Comparison of ENCODE assay signal across 9 mouse cellular contexts in genomic region chr14:39471236-39471981, GRCm38 (mm10). TPM values are rescaled to one million over a fixed set of nuclear protein-coding genes. Genes with fewer than 3 reads are reported as not detected.
DNase-seq lines count a peak whose midpoint lies in the region; ATAC-seq lines count a peak whose summit lies in the region.
"Had no signal": no experiment of that assay in that cellular context is flagged by ENCODE, and none has a peak within 500 bp of the region (broad histone marks: within the 10 kb centered on the region; RNA-seq: fewer than 3 reads in every experiment).

No protein-coding gene starts in this region.

- intact Hi-C loops in heart, postnatal 25 days (cut with DNase I), result no loop called here
- intact Hi-C loops in gastrocnemius, postnatal 14 days (cut with DNase I; ENCODE audit: low total_unique reads), result no loop called here

- H3K36me3 ChIP-seq in heart, embryonic 11.5 days (ENCODE audit: control insufficient read depth, insufficient read depth, low read length), result no peaks in the 10 kb centered on the region
- H3K36me3 ChIP-seq in embryonic facial prominence, embryonic 13.5 days, result no peaks in the 10 kb centered on the region

- no peak overlapping the region for H3K9ac ChIP-seq in heart, embryonic 11.5 days (ENCODE audit: low read depth, low read length)
- H3K9ac ChIP-seq in embryonic facial prominence, embryonic 13.5 days, result no peak overlapping the region

- peaks cover 5% of the 10 kb centered on the region; the same call in 1 of the 2 replicates for H3K4me1 ChIP-seq in heart, embryonic 11.5 days (ENCODE audit: control insufficient read depth, insufficient read depth, low read length)
- H3K4me1 ChIP-seq in embryonic facial prominence, embryonic 13.5 days, result peaks cover 24% of the 10 kb centered on the region

- no peak overlapping the region for H3K27ac ChIP-seq in heart, embryonic 11.5 days (ENCODE audit: low read depth, low read length)
- no peak overlapping the region for H3K27ac ChIP-seq in embryonic facial prominence, embryonic 13.5 days

- H3K4me2 ChIP-seq in heart, embryonic 11.5 days, result peak overlapping the region; percentile 90
- peak overlapping the region; percentile 91 for H3K4me2 ChIP-seq in embryonic facial prominence, embryonic 13.5 days

- no peaks in the 10 kb centered on the region for H3K9me3 ChIP-seq in heart, embryonic 11.5 days (replicated peaks; ENCODE audit: control insufficient read depth, low read length)
- no peaks in the 10 kb centered on the region for H3K9me3 ChIP-seq in embryonic facial prominence, embryonic 13.5 days

- H3K4me3 ChIP-seq in heart, embryonic 11.5 days (ENCODE audit: low read depth, low read length), result peak overlapping the region; percentile 55; the same call in 1 of the 2 replicates
- peak overlapping the region; percentile 56 for H3K4me3 ChIP-seq in embryonic facial prominence, embryonic 13.5 days

- no peak for DNase-seq in heart, postnatal 25 days (ENCODE audit: low spot score)
- peak; percentile 8 for DNase-seq in R1 (ENCODE audit: low read depth, low spot score)
- DNase-seq in lung, adult 18-20 months, result no peak
- DNase-seq in gastrocnemius, postnatal 14 days, result no peak
- DNase-seq: kidney, postnatal 14 days had no signal

- H3K27me3 ChIP-seq in heart, embryonic 11.5 days (ENCODE audit: control insufficient read depth, insufficient read depth, low read length), result peaks cover 63% of the 10 kb centered on the region
- peaks cover 78% of the 10 kb centered on the region for H3K27me3 ChIP-seq in embryonic facial prominence, embryonic 13.5 days

- no peak for ATAC-seq in heart, embryonic 11.5 days (replicated peaks; ENCODE audit: insufficient number of reproducible peaks, low FRiP score, low TSS enrichment)
- ATAC-seq in embryonic facial prominence, embryonic 13.5 days (ENCODE audit: insufficient number of reproducible peaks, insufficient read depth, low FRiP score, low TSS enrichment, low read depth), result no peak
- ATAC-seq in megakaryocyte progenitor cell, adult 5-6 weeks (replicated peaks; ENCODE audit: poor library complexity), result peak; percentile 53
- ATAC-seq in erythroid progenitor cell, adult 5-6 weeks (replicated peaks; ENCODE audit: low FRiP score, poor library complexity, severe bottlenecking), result no peak

- WGBS in heart, embryonic 11.5 days (ENCODE audit: insufficient replicate concordance), result 7% methylated on average over 12 of the region's 12 CpGs
- WGBS in embryonic facial prominence, embryonic 13.5 days, result 3% methylated on average over 12 of the region's 12 CpGs

RNA-seq across cellular contexts. Expression of gene Nrg3, which starts 1.5 kb away (rescaled TPM):
- 0.06 and 0.08 TPM in 2 replicates for polyA plus RNA-seq in heart, embryonic 11.5 days (2014; fragmentation: Nextera tagmentation; extraction: Ambion mirVana)
- not detected for total RNA-seq in heart, postnatal 25 days (2021)
- polyA plus RNA-seq in embryonic facial prominence, embryonic 13.5 days (2015; fragmentation: Nextera tagmentation; extraction: Ambion mirVana), result 0.17 and 0.55 TPM in 2 replicates
- total RNA-seq in megakaryocyte progenitor cell, adult 5-6 weeks (2015), result not detected in 2 replicates
- total RNA-seq in megakaryocyte progenitor cell, adult 5-6 weeks (2017), result not detected in 2 replicates
- not detected for total RNA-seq in gastrocnemius, postnatal 14 days (2021)
- total RNA-seq in erythroid progenitor cell, adult 5-6 weeks (2015; ENCODE audit: low replicate concordance), result not detected in 2 replicates
- total RNA-seq in erythroid progenitor cell, adult 5-6 weeks (2017; ENCODE audit: low replicate concordance), result not detected in 2 replicates
